Mouse (Mus musculus) cerebellum, adult 2 months (tissue): Measurements from ENCODE around the gene Ina.

Experiments used
- CTCF ChIP-seq: fragments of 200-500 bp; IDR thresholded peaks from 2 replicates; pipeline ENCODE4 v1.5.1; 2011; ENCODE audit warnings: low read depth, mild to moderate bottlenecking, control low read depth, low read length, moderate library complexity, borderline replicate concordance; ENCODE audit not compliant: insufficient read depth
- POLR2A ChIP-seq: fragments of 200-500 bp; IDR thresholded peaks from 2 replicates; pipeline ENCODE4 v1.6.1; 2011; ENCODE audit warnings: low read length, control low read depth, borderline replicate concordance; ENCODE audit not compliant: insufficient read depth

DNA sequence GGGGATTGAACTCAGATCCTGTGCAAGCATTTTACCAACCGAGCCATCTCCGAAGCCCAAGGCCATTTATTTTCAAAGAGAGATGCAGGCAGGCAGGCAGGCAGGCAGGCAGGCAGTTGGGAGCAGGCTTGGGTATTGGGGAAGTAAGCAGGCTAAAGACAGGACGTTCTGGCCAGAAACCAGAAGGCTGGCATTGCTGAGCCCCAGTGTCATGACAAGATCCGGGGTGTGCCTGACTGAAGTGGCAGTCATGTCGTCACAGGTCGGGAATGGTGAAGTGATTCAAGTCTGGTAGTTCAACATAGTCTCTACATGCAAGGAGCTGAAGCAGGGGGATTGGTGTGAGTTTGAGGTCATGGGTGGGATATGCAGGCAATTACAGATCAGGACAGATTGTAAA lies 26.9 kb upstream of the Ina start:
- TF ChIP-seq POLR2A (no peak), CTCF (no peak)
